Mouse (Mus musculus): ENCODE results near the gene Serpinb9b. TPM values are rescaled to one million over a fixed set of nuclear protein-coding genes. Genes with fewer than 3 reads are reported as not detected.

The Serpinb9b gene
- 0.32 and 0.50 TPM in 2 replicates for polyA plus RNA-seq (2015; fragmentation: Nextera tagmentation; extraction: Ambion mirVana)

GRCm38 (mm10) chr13:33027244-33027643 lies at the start of gene Serpinb9b:
Serpinb9b (plus strand) TSS chr13:33027416.
- 85% methylated on average over 2 of the region's 2 CpGs for WGBS
- Histone ChIP-seq H3K9ac (replicated peaks) (no peak within 1 kb of the TSS), H3K27me3 (replicated peaks) (no peaks in the 10 kb centered on the region), H3K36me3 (no peaks in the 10 kb centered on the region), H3K4me3 (replicated peaks) (no peak within 1 kb of the TSS), H3K4me1 (no peaks in the 10 kb centered on the region; the same call in 1 of the 2 replicates), H3K9me3 (replicated peaks) (no peaks in the 10 kb centered on the region), H3K4me2 (no peak within 1 kb of the TSS), H3K27ac (replicated peaks) (no peak within 1 kb of the TSS)
- ATAC-seq (ENCODE audit: low FRiP score): no peak

GRCm38 (mm10) chr13:32982556-32983042 lies 44.6 kb upstream of the Serpinb9b start:
- no peak overlapping the region for H3K4me2 ChIP-seq
- 84% methylated on average over 4 of the region's 4 CpGs for WGBS
- H3K27me3 ChIP-seq (replicated peaks): no peaks in the 10 kb centered on the region
- no peaks in the 10 kb centered on the region for H3K36me3 ChIP-seq
- H3K9ac ChIP-seq (replicated peaks): no peak overlapping the region
- no peaks in the 10 kb centered on the region for H3K9me3 ChIP-seq (replicated peaks)
- no peak overlapping the region for H3K4me3 ChIP-seq (replicated peaks)
- ATAC-seq (ENCODE audit: low FRiP score): no peak
- H3K4me1 ChIP-seq: no peaks in the 10 kb centered on the region
- H3K27ac ChIP-seq (replicated peaks): no peak overlapping the region

DNA sequence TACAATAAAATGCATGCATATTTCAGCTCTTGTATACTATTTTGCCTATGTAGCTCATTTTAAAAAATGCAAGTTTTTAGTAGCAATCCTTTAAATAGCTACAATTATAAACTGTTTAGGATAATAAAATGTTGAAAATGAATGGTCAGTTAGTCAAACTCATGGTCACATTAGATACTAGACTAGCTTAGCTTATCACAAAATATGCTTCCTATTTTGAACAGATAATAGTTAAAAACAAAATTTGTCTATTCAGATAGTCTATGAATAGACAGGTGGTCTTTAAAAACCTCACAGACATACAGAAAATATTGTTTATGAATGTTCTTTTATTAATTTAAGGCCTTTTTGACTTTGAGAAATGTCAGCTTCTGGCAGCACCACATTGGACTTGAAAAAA lies 41.0 kb upstream of the Serpinb9b start:
- ATAC-seq (ENCODE audit: low FRiP score): no peak
- Histone ChIP-seq H3K36me3 (no peaks in the 10 kb centered on the region), H3K27ac (replicated peaks) (no peak overlapping the region), H3K9me3 (replicated peaks) (no peaks in the 10 kb centered on the region), H3K4me1 (no peaks in the 10 kb centered on the region), H3K4me3 (replicated peaks) (no peak overlapping the region), H3K4me2 (no peak overlapping the region), H3K9ac (replicated peaks) (no peak overlapping the region), H3K27me3 (replicated peaks) (no peaks in the 10 kb centered on the region)

GRCm38 (mm10) chr13:32993152-32993893 lies 33.9 kb upstream of the Serpinb9b start:
- no peaks in the 10 kb centered on the region for H3K4me1 ChIP-seq
- H3K27ac ChIP-seq (replicated peaks): no peak overlapping the region
- H3K9ac ChIP-seq (replicated peaks): no peak overlapping the region
- H3K27me3 ChIP-seq (replicated peaks): no peaks in the 10 kb centered on the region
- no peak overlapping the region for H3K4me3 ChIP-seq (replicated peaks)
- 74% methylated on average over 10 of the region's 10 CpGs for WGBS
- H3K4me2 ChIP-seq: no peak overlapping the region
- no peaks in the 10 kb centered on the region for H3K36me3 ChIP-seq
- no peaks in the 10 kb centered on the region for H3K9me3 ChIP-seq (replicated peaks)
- no peak for ATAC-seq (ENCODE audit: low FRiP score)

- H3K27me3 ChIP-seq (replicated peaks): no peaks in the 10 kb centered on the region
- H3K9ac ChIP-seq (replicated peaks): no peak overlapping the region
- no peaks in the 10 kb centered on the region for H3K4me1 ChIP-seq
- 71% methylated on average over 2 of the region's 2 CpGs for WGBS
- H3K4me2 ChIP-seq: no peak overlapping the region
- no peaks in the 10 kb centered on the region for H3K9me3 ChIP-seq (replicated peaks)
- no peak for ATAC-seq (ENCODE audit: low FRiP score)
- no peak overlapping the region for H3K27ac ChIP-seq (replicated peaks)
- H3K36me3 ChIP-seq: no peaks in the 10 kb centered on the region
- H3K4me3 ChIP-seq (replicated peaks): no peak overlapping the region
These were observed 33.3 kb upstream of the Serpinb9b start for GRCm38 (mm10) chr13:32993894-32994242.

DNA sequence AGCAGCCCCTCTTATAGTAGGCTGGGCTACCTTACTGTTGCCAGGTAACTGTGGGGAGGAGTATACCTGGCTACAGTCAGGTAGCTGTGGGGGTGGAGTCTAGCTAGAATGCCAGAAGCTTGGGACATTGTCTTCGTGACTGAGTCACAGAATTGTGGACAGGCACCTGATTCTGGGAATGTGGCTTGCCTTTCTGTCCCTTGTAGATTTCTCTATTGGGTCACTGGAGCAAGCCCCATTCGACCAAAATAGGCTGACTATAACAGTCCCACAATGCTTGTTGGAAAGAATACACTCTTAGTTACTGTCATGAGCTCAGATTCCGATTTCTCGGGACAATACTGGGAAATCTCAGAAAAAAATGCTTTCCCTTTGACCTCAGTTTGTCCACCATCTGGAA lies 32.2 kb upstream of the Serpinb9b start:
- H3K4me3 ChIP-seq (replicated peaks): no peak overlapping the region
- H3K9ac ChIP-seq (replicated peaks): no peak overlapping the region
- no peaks in the 10 kb centered on the region for H3K9me3 ChIP-seq (replicated peaks)
- H3K27me3 ChIP-seq (replicated peaks): no peaks in the 10 kb centered on the region
- no peak overlapping the region for H3K4me2 ChIP-seq
- no peak for ATAC-seq (ENCODE audit: low FRiP score)
- no peak overlapping the region for H3K27ac ChIP-seq (replicated peaks)
- H3K36me3 ChIP-seq: no peaks in the 10 kb centered on the region
- H3K4me1 ChIP-seq: no peaks in the 10 kb centered on the region
- 88% methylated on average over 4 of the region's 4 CpGs for WGBS

- no peaks in the 10 kb centered on the region for H3K9me3 ChIP-seq (replicated peaks)
- H3K27ac ChIP-seq (replicated peaks): no peak overlapping the region
- H3K4me1 ChIP-seq: 0 out of 2 replicates have a peak, but pooled peaks cover 3% of the 10 kb centered on the region
- no peak overlapping the region for H3K9ac ChIP-seq (replicated peaks)
- no peaks in the 10 kb centered on the region for H3K36me3 ChIP-seq
- no peak for ATAC-seq (ENCODE audit: low FRiP score)
- H3K4me3 ChIP-seq (replicated peaks): no peak overlapping the region
- WGBS: 95% methylated on average over 5 of the region's 5 CpGs
- no peaks in the 10 kb centered on the region for H3K27me3 ChIP-seq (replicated peaks)
- no peak overlapping the region for H3K4me2 ChIP-seq
These were observed 25.9 kb upstream of the Serpinb9b start for GRCm38 (mm10) chr13:33001341-33001740.

GRCm38 (mm10) chr13:33002950-33003349 lies 24.3 kb upstream of the Serpinb9b start, which contains the start of gene Serpinb9:
Serpinb9 (plus strand) TSS chr13:33003250.
- H3K4me3 ChIP-seq (replicated peaks): peak within 1 kb of the TSS; percentile 25; the same call in 1 of the 2 replicates
- H3K9me3 ChIP-seq (replicated peaks): no peaks in the 10 kb centered on the region
- no peak within 1 kb of the TSS for H3K27ac ChIP-seq (replicated peaks)
- H3K9ac ChIP-seq (replicated peaks): no peak within 1 kb of the TSS
- H3K4me1 ChIP-seq: 0 out of 2 replicates have a peak, but pooled peaks cover 3% of the 10 kb centered on the region
- no peaks in the 10 kb centered on the region for H3K36me3 ChIP-seq
- H3K4me2 ChIP-seq: peak within 1 kb of the TSS; percentile 44
- WGBS: 87% methylated on average over 3 of the region's 3 CpGs
- ATAC-seq (ENCODE audit: low FRiP score): no peak
- no peaks in the 10 kb centered on the region for H3K27me3 ChIP-seq (replicated peaks)

GRCm38 (mm10) chr13:33003523-33004413 lies 23.4 kb upstream of the Serpinb9b start:
- no peaks in the 10 kb centered on the region for H3K36me3 ChIP-seq
- no peak overlapping the region for H3K9ac ChIP-seq (replicated peaks)
- no peak for ATAC-seq (ENCODE audit: low FRiP score)
- peak overlapping the region; percentile 25 for H3K4me3 ChIP-seq (replicated peaks)
- no peaks in the 10 kb centered on the region for H3K27me3 ChIP-seq (replicated peaks)
- 77% methylated on average over 9 of the region's 9 CpGs for WGBS
- H3K4me2 ChIP-seq: peak overlapping the region; percentile 44
- H3K4me1 ChIP-seq: 0 out of 2 replicates have a peak, but pooled peaks cover 3% of the 10 kb centered on the region
- 0 out of 2 replicates have a peak overlapping the region, but pooled peaks have one; percentile 46 for H3K27ac ChIP-seq (replicated peaks)
- no peaks in the 10 kb centered on the region for H3K9me3 ChIP-seq (replicated peaks)

GRCm38 (mm10) chr13:33004414-33005105 lies 22.7 kb upstream of the Serpinb9b start:
- peak overlapping the region; percentile 46; the same call in 1 of the 2 replicates for H3K27ac ChIP-seq (replicated peaks)
- peak overlapping the region; percentile 44 for H3K4me2 ChIP-seq
- no peak overlapping the region for H3K9ac ChIP-seq (replicated peaks)
- H3K9me3 ChIP-seq (replicated peaks): no peaks in the 10 kb centered on the region
- H3K27me3 ChIP-seq (replicated peaks): no peaks in the 10 kb centered on the region
- H3K36me3 ChIP-seq: no peaks in the 10 kb centered on the region
- H3K4me3 ChIP-seq (replicated peaks): peak overlapping the region; percentile 25
- ATAC-seq (ENCODE audit: low FRiP score): peak; percentile 86
- 24% methylated on average over 12 of the region's 12 CpGs for WGBS
- 0 out of 2 replicates have a peak, but pooled peaks cover 3% of the 10 kb centered on the region for H3K4me1 ChIP-seq

GRCm38 (mm10) chr13:33005501-33006075 lies 21.6 kb upstream of the Serpinb9b start:
- H3K27ac ChIP-seq (replicated peaks): no peak overlapping the region
- no peaks in the 10 kb centered on the region for H3K9me3 ChIP-seq (replicated peaks)
- 0 out of 2 replicates have a peak, but pooled peaks cover 3% of the 10 kb centered on the region for H3K4me1 ChIP-seq
- H3K9ac ChIP-seq (replicated peaks): no peak overlapping the region
- H3K4me2 ChIP-seq: no peak overlapping the region
- 65% methylated on average over 2 of the region's 2 CpGs for WGBS
- no peak for ATAC-seq (ENCODE audit: low FRiP score)
- H3K4me3 ChIP-seq (replicated peaks): no peak overlapping the region
- H3K36me3 ChIP-seq: no peaks in the 10 kb centered on the region
- H3K27me3 ChIP-seq (replicated peaks): no peaks in the 10 kb centered on the region

All from neural tube, embryonic 15.5 days (tissue).